Mouse (Mus musculus) stomach, embryonic 16.5 days (tissue): ENCODE data around the gene Rbfox3. TPM values are rescaled to one million over a fixed set of nuclear protein-coding genes. Genes with fewer than 3 reads are reported as not detected.
A peak's percentile ranks its signal among the peaks of the same experiment; 100 is the strongest.

Source experiments
- ATAC-seq: fragments of 200-750 bp; cut with Nextera tagmentation; 2 replicates; pipeline ENCODE4 v1.8.0; 2017; ENCODE audit warnings: moderate number of reproducible peaks, moderate TSS enrichment; ENCODE audit not compliant: insufficient read depth, low FRiP score
- H3K27ac ChIP-seq: fragments of 300-500 bp; sonication (generic); 2 replicates; pipeline ENCODE4 v1.5.1; 2014; ENCODE audit warnings: low read length
- H3K27me3 ChIP-seq: fragments of 300-500 bp; sonication (generic); 2 replicates; pipeline ENCODE4 v1.6.1; 2014; ENCODE audit warnings: low read length, control low read depth, mixed read lengths; ENCODE audit not compliant: control insufficient read depth, insufficient read depth
- H3K36me3 ChIP-seq: fragments of 300-500 bp; sonication (generic); 2 replicates; pipeline ENCODE4 v1.6.1; 2014; ENCODE audit warnings: low read length; ENCODE audit not compliant: control insufficient read depth, insufficient read depth
- H3K4me1 ChIP-seq: fragments of 300-500 bp; sonication (generic); 2 replicates; pipeline ENCODE4 v1.6.1; 2014; ENCODE audit warnings: low read length, control low read depth, mixed read lengths; ENCODE audit not compliant: control insufficient read depth, insufficient read depth
- H3K4me2 ChIP-seq: fragments of 300-500 bp; sonication (generic); 2 replicates; pipeline ENCODE4 v1.6.1; 2014; ENCODE audit warnings: low read depth, low read length, mixed read lengths
- H3K4me3 ChIP-seq: fragments of 300-500 bp; sonication (generic); replicated peaks from 2 replicates; pipeline ENCODE4 v1.5.1; 2014; ENCODE audit warnings: mild to moderate bottlenecking, low read length
- H3K9ac ChIP-seq: fragments of 300-500 bp; sonication (generic); 2 replicates; pipeline ENCODE4 v1.6.1; 2014; ENCODE audit warnings: low read length
- H3K9me3 ChIP-seq: fragments of 300-500 bp; sonication (generic); replicated peaks from 2 replicates; pipeline ENCODE4 v1.6.1; 2016; ENCODE audit warnings: low read length, control low read depth; ENCODE audit not compliant: control insufficient read depth
- WGBS: fragments of 180-500 bp; shearing (Covaris S2); extraction: QIAGEN DNeasy Blood & Tissue Kit; methylation state at CpG from one replicate; pipeline ENCODE4 v1.1.7; 2014; 5-methylcytosine and 5-hydroxymethylcytosine counted together
- polyA plus RNA-seq: library from polyadenylated mRNA; unstranded; fragments of >200 nt; fragmentation: Nextera tagmentation; extraction: Ambion mirVana; gene quantifications from 2 replicates; pipeline ENCODE4 v1.2.1, GENCODE M21; 2015

The Rbfox3 gene
- polyA plus RNA-seq, 1 experiment from 2014 or later: 1.1 TPM

DNA sequence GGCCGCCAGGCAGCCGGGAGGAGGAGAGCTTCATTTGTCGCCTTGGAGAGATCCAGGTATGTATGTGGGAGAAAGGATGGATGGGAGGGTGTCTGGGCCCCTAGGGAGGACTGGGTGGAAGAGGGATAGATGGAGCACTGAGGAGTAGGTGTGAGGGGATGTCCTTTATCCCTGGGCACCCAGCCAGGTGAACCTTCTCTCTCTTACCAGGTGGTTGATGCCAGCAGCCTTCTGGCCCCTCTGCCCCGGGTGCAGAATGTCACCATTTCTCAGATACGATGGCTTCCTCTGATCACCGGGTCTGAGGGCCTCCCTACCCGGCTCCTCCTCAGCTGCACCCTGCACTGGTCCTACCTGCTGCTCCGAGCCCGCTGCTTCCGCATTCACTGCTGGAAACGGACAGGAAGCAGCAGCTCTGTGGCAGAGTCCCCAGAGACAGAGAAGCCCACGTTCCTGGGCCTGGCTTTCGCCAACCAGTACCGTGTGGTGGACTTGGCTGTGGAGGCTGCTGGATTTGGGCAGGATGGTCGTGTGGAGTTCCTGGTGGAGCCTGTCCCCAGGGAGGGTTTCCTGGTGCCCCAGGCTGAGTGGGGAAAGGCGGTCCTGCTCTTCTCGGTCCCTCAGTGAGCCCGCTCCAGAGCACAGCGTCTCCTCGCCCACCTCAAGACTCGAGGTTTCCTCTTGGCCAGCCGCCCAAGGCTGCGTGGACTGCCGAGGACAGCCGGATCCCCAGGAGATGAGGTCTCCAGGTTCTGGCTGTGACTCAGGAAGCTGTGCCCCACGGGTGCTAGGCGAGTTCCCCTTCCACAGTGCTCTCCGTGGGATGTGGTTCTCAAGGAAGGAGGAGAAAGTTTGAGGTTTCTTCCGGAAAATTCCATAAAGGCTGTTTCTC lies 424.3 kb downstream of the Rbfox3 start:
- Histone ChIP-seq H3K4me3 (no peak overlapping the region), H3K4me2 (no peak overlapping the region), H3K36me3 (no peaks in the 10 kb centered on the region; the same call in 1 of the 2 replicates), H3K4me1 (no peaks in the 10 kb centered on the region), H3K27ac (no peak overlapping the region), H3K9ac (no peak overlapping the region), H3K27me3 (no peaks in the 10 kb centered on the region), H3K9me3 (no peaks in the 10 kb centered on the region)
- ATAC-seq: no peak
- WGBS: 83% methylated on average over 29 of the region's 29 CpGs

DNA sequence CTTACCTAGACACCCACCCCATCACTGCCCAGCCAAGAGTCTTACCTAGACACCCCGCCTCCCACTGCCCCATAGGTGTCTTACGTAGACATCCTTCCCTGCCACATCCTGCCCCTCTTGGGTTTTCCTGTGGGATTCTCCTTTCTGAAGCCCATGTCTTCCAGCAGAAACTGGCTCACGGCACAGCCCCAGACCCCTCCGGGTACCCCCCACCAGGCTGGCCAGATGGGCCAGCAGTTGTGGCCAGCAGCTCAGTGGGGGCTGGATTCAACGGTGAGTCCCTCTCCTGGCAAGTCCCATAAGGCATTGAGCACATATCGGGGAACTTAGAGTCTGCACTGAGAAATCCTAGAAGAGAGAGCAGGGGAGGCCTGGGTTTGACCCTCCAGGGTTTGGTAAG lies 425.1 kb downstream of the Rbfox3 start:
- Histone ChIP-seq H3K4me2 (no peak overlapping the region), H3K27ac (0 out of 2 replicates have a peak overlapping the region, but pooled peaks have one; percentile 14), H3K36me3 (no peaks in the 10 kb centered on the region; the same call in 1 of the 2 replicates), H3K9ac (no peak overlapping the region), H3K9me3 (no peaks in the 10 kb centered on the region), H3K4me1 (no peaks in the 10 kb centered on the region), H3K27me3 (no peaks in the 10 kb centered on the region), H3K4me3 (no peak overlapping the region)
- 90% methylated on average over 6 of the region's 6 CpGs for WGBS
- ATAC-seq: no peak

- H3K9me3 ChIP-seq: no peaks in the 10 kb centered on the region
- H3K27ac ChIP-seq: peak overlapping the region; percentile 36
- 84% methylated on average over 3 of the region's 3 CpGs for WGBS
- H3K4me3 ChIP-seq: no peak overlapping the region
- H3K9ac ChIP-seq: no peak overlapping the region; the same call in 1 of the 2 replicates
- 0 out of 2 replicates have a peak, but pooled peaks have one; percentile 14 for ATAC-seq
- H3K27me3 ChIP-seq: no peaks in the 10 kb centered on the region
- no peaks in the 10 kb centered on the region for H3K4me1 ChIP-seq
- H3K4me2 ChIP-seq: no peak overlapping the region
- H3K36me3 ChIP-seq: no peaks in the 10 kb centered on the region; the same call in 1 of the 2 replicates
Observed at GRCm38 (mm10) chr11:118485780-118486179, 425.6 kb downstream of the Rbfox3 start.

DNA sequence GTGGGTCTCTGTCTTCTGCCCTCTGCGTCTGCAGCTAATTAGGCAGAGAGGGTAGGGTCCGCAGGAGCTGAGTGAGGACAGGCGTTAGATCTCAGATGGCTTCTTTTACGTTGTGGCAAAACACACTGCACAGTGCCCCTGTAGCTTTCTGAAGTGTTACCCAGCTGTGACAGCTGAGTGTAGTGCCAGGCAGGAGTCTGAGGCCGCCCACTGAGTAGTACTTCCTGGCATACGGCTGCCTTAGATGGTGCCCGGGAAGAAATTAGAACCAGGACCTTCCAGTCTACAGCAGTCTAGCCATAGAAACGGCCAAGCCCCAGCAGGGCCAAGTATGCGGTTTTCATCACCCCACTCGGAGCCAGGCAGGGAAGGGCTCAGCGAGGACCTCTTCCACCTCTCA lies 426.1 kb downstream of the Rbfox3 start:
- H3K9ac ChIP-seq: no peak overlapping the region; the same call in 1 of the 2 replicates
- no peaks in the 10 kb centered on the region for H3K4me1 ChIP-seq
- no peak overlapping the region for H3K4me2 ChIP-seq
- no peak for ATAC-seq
- no peaks in the 10 kb centered on the region for H3K27me3 ChIP-seq
- 76% methylated on average over 11 of the region's 11 CpGs for WGBS
- H3K9me3 ChIP-seq: no peaks in the 10 kb centered on the region
- H3K27ac ChIP-seq: peak overlapping the region; percentile 36
- H3K4me3 ChIP-seq: no peak overlapping the region
- no peaks in the 10 kb centered on the region; the same call in 1 of the 2 replicates for H3K36me3 ChIP-seq

- 77% methylated on average over 8 of the region's 8 CpGs for whole genome bisulfite sequencing
- H3K4me2 ChIP-seq: no peak overlapping the region
- H3K36me3 ChIP-seq: no peaks in the 10 kb centered on the region; the same call in 1 of the 2 replicates
- H3K9ac ChIP-seq: no peak overlapping the region
- no peaks in the 10 kb centered on the region for H3K27me3 ChIP-seq
- no peaks in the 10 kb centered on the region for H3K4me1 ChIP-seq
- ATAC-seq: no peak
- H3K4me3 ChIP-seq: no peak overlapping the region
- no peaks in the 10 kb centered on the region for H3K9me3 ChIP-seq
- H3K27ac ChIP-seq: no peak overlapping the region
Observed at GRCm38 (mm10) chr11:118484169-118484568, 427.2 kb downstream of the Rbfox3 start.

DNA sequence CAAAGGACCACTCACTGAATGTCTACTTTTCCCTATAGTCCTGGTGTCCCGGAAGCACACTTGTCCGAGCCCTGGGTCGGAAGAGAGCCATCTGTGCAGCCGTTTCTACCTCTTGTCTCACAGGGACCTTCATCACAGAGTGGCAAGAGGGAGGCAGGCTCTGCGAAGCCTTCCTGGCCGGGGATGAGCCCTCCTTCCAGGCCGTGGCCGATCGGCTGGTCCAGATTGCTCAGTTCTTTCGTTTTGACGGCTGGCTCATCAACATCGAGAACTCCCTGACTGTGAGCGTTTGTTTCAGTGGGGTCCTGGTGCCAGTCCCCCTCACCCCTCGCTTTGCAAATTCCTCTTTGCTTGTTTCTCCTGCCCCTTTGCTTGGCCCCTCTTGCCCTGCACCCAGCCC lies 429.6 kb downstream of the Rbfox3 start:
- Histone ChIP-seq H3K36me3 (no peaks in the 10 kb centered on the region; the same call in 1 of the 2 replicates), H3K27ac (no peak overlapping the region), H3K9me3 (no peaks in the 10 kb centered on the region), H3K9ac (no peak overlapping the region), H3K4me2 (no peak overlapping the region), H3K27me3 (no peaks in the 10 kb centered on the region), H3K4me3 (no peak overlapping the region), H3K4me1 (peaks cover 9% of the 10 kb centered on the region)
- ATAC-seq: no peak
- 86% methylated on average over 14 of the region's 14 CpGs for WGBS

- ATAC-seq: no peak
- WGBS: 93% methylated on average over 11 of the region's 11 CpGs
Observed at GRCm38 (mm10) chr11:118481231-118481630, 430.2 kb downstream of the Rbfox3 start.

GRCm38 (mm10) chr11:118479776-118480175 lies 431.6 kb downstream of the Rbfox3 start:
- Histone ChIP-seq H3K4me2 (no peak overlapping the region), H3K9me3 (no peaks in the 10 kb centered on the region), H3K27ac (0 out of 2 replicates have a peak overlapping the region, but pooled peaks have one; percentile 9), H3K27me3 (no peaks in the 10 kb centered on the region), H3K4me1 (peaks cover 9% of the 10 kb centered on the region), H3K4me3 (no peak overlapping the region), H3K9ac (no peak overlapping the region), H3K36me3 (no peaks in the 10 kb centered on the region; the same call in 1 of the 2 replicates)
- no peak for ATAC-seq
- WGBS: 70% methylated on average over 12 of the region's 12 CpGs

More at GRCm38 (mm10) chr11:118481231-118481630, 430.2 kb downstream of the Rbfox3 start:
- H3K4me3 ChIP-seq: no peak overlapping the region
- no peaks in the 10 kb centered on the region for H3K27me3 ChIP-seq
- H3K9ac ChIP-seq: no peak overlapping the region
- H3K36me3 ChIP-seq: no peaks in the 10 kb centered on the region; the same call in 1 of the 2 replicates
- peaks cover 9% of the 10 kb centered on the region for H3K4me1 ChIP-seq
- H3K27ac ChIP-seq: no peak overlapping the region
- no peak overlapping the region for H3K4me2 ChIP-seq
- no peaks in the 10 kb centered on the region for H3K9me3 ChIP-seq
